Mouse (Mus musculus): ENCODE measurements around the gene Gm1140. TPM values are rescaled to one million over a fixed set of nuclear protein-coding genes. Genes with fewer than 3 reads are reported as not detected.
"Not testable (repeated sequence)": the region's sequence is repeated elsewhere in the genome, so short reads cannot be mapped to it uniquely, and the experiment has no call there.

The Gm1140 gene
- not detected in 2 replicates for polyA plus RNA-seq (2016; fragmentation: Nextera tagmentation; extraction: Ambion mirVana)

- H3K4me1 ChIP-seq (replicated peaks); H3K27me3 ChIP-seq (ENCODE audit: insufficient read depth, poor library complexity, severe bottlenecking); H3K9me3 ChIP-seq; H3K4me3 ChIP-seq; H3K27ac ChIP-seq; H3K36me3 ChIP-seq; DNase-seq (ENCODE audit: low spot score): not testable (repeated sequence)
- WGBS, result 84% methylated on average over 5 of the region's 11 CpGs
Measured at GRCm38 (mm10) chrX:67693462-67693861, at the start of gene Gm1140. TSS of gene Gm1140 (minus strand) at chrX:67693562.

GRCm38 (mm10) chrX:67695398-67695797 lies 2.0 kb upstream of the Gm1140 start, which contains the start of gene Gm14692:
TSS of gene Gm14692 (plus strand) at chrX:67695698.
- WGBS, result 94% methylated on average over 5 of the region's 10 CpGs
- not testable (repeated sequence) for H3K27ac ChIP-seq; DNase-seq (ENCODE audit: low spot score); H3K9me3 ChIP-seq; H3K27me3 ChIP-seq (ENCODE audit: insufficient read depth, poor library complexity, severe bottlenecking); H3K36me3 ChIP-seq; H3K4me3 ChIP-seq; H3K4me1 ChIP-seq (replicated peaks)

Other genes starting within 250 kb of the Gm1140 start
- not detected in 2 replicates for gene Gm14692, start 2.1 kb upstream of the Gm1140 start, polyA plus RNA-seq (2016; fragmentation: Nextera tagmentation; extraction: Ambion mirVana)
- gene 4933436I01Rik, start 227.9 kb upstream of the Gm1140 start, polyA plus RNA-seq (2016; fragmentation: Nextera tagmentation; extraction: Ambion mirVana), result not detected in 2 replicates